10 mouse cellular contexts compared by ENCODE assay signal in genomic region chr9:54787760-54788159, GRCm38 (mm10). TPM values are rescaled to one million over a fixed set of nuclear protein-coding genes. Genes with fewer than 3 reads are reported as not detected.
A peak's percentile ranks its signal among the peaks of the same experiment; 100 is the strongest.
DNase-seq lines count a peak whose midpoint lies in the region; ATAC-seq and TF ChIP-seq lines count a peak whose summit lies in the region.
"Had no signal": no experiment of that assay in that cellular context is flagged by ENCODE, and none has a peak within 500 bp of the region (broad histone marks: within the 10 kb centered on the region; RNA-seq: fewer than 3 reads in every experiment).

No protein-coding gene starts in this region.

- H3K27ac ChIP-seq in kidney, embryonic 15.5 days, result no peak overlapping the region
- no peak overlapping the region for H3K27ac ChIP-seq in kidney, adult 2 months (ENCODE audit: insufficient read depth, low read depth, low read length)

- TF ChIP-seq POLR2A in kidney, adult 2 months (IDR thresholded peaks at IDR 0.05; ENCODE audit: low read depth, low read length), result no peak

- no peak overlapping the region for H3K4me2 ChIP-seq in kidney, embryonic 15.5 days

- no peak for TF ChIP-seq CTCF in kidney, adult 2 months (conservative IDR thresholded peaks at IDR 0.05; ENCODE audit: insufficient read depth, insufficient read length, low read depth, low read length)

- DNase-seq in kidney, adult 2 months, result no peak
- peak; percentile 63 for DNase-seq in embryo, embryonic 10.5 days (ENCODE audit: low spot score)
- peak; percentile 40 for DNase-seq in gastrocnemius, postnatal 25 days
- peak; percentile 7 for DNase-seq in lung, postnatal 14 days
- no peak for DNase-seq in urinary bladder, postnatal 4 days (ENCODE audit: low spot score in 2 of 2)
- DNase-seq in cerebellum, adult 9-11 months, result no peak
- no peak for DNase-seq in frontal cortex, postnatal 10 days (ENCODE audit: low spot score in 2 of 2)

- H3K4me1 ChIP-seq in kidney, embryonic 15.5 days, result peaks cover 16% of the 10 kb centered on the region
- peaks cover 12% of the 10 kb centered on the region for H3K4me1 ChIP-seq in kidney, adult 2 months (ENCODE audit: control insufficient read depth, insufficient read depth, low read length)

- WGBS in kidney, embryonic 15.5 days, result 42% methylated on average over 8 of the region's 8 CpGs
- WGBS in kidney, adult 2 months, result 57% methylated on average over 8 of the region's 8 CpGs

- H3K9me3 ChIP-seq in kidney, embryonic 15.5 days (replicated peaks), result no peaks in the 10 kb centered on the region
- H3K9me3 ChIP-seq: megakaryocyte, embryonic 14.5 days had no signal

- no peak overlapping the region for H3K4me3 ChIP-seq in kidney, embryonic 15.5 days (replicated peaks)
- no peak overlapping the region for H3K4me3 ChIP-seq in kidney, adult 2 months (ENCODE audit: insufficient read depth, low read depth, low read length)
- H3K4me3 ChIP-seq: megakaryocyte, embryonic 14.5 days had no signal

- no peaks in the 10 kb centered on the region for H3K36me3 ChIP-seq in kidney, embryonic 15.5 days
- no peaks in the 10 kb centered on the region for H3K36me3 ChIP-seq in kidney, adult 2 months (ENCODE audit: control insufficient read depth, insufficient read depth, low read length)

- peak; percentile 19; the same call in 1 of the 2 replicates for ATAC-seq in kidney, embryonic 15.5 days (replicated peaks; ENCODE audit: low FRiP score)
- ATAC-seq: Patski had no signal

- no peaks in the 10 kb centered on the region for H3K27me3 ChIP-seq in kidney, embryonic 15.5 days
- no peaks in the 10 kb centered on the region for H3K27me3 ChIP-seq in kidney, adult 2 months (replicated peaks; ENCODE audit: control insufficient read depth, insufficient read depth, low read length)
- H3K27me3 ChIP-seq: Patski had no signal

- H3K9ac ChIP-seq in kidney, embryonic 15.5 days, result no peak overlapping the region

RNA-seq across cellular contexts. Expression of gene Crabp1, which starts 23.2 kb away (rescaled TPM):
- 78.1 and 79.9 TPM in 2 replicates for polyA plus RNA-seq in kidney, embryonic 15.5 days (2015; fragmentation: Nextera tagmentation; extraction: Ambion mirVana)
- polyA plus RNA-seq in kidney, adult 2 months (2012; rRNA removed), result 0.29 and 1.1 TPM in 2 replicates
- total RNA-seq in gastrocnemius, postnatal 25 days (2021), result under 1 TPM in 1 of 2 experiments, not detected in 1; 0.49 TPM
- polyA plus RNA-seq: Patski had no signal

RNA-seq across cellular contexts. Expression of gene Wdr61, which starts 53.4 kb away (rescaled TPM):
- 151 and 160 TPM in 2 replicates for polyA plus RNA-seq in kidney, embryonic 15.5 days (2015; fragmentation: Nextera tagmentation; extraction: Ambion mirVana)
- polyA plus RNA-seq in kidney, adult 2 months (2012; rRNA removed), result 43.0 and 51.9 TPM in 2 replicates
- 10 to 100 TPM; 18.0 to 19.1 TPM for total RNA-seq in gastrocnemius, postnatal 25 days (2021)

Comparison
In these comparisons a context has a peak if more than half of its experiments do, and no peak if none do; other contexts are left out.
1. RNA of gene Crabp1, which starts 23.2 kb away (polyA plus RNA-seq): 78.1 to 79.9 TPM in kidney, embryonic 15.5 days; 0.29 to 1.1 TPM in kidney, adult 2 months; every median in the first group is over 10 times any median in the second.
2. DNase-seq: peak in embryo, embryonic 10.5 days (single experiment), gastrocnemius, postnatal 25 days (single experiment) and lung, postnatal 14 days (single experiment); none in kidney, adult 2 months (single experiment), urinary bladder, postnatal 4 days (0 of 2), cerebellum, adult 9-11 months (single experiment) and frontal cortex, postnatal 10 days (0 of 2).